Mouse (Mus musculus) bone marrow macrophage, adult 2 months (primary cell): ENCODE measurements around the gene Ppp2r2c. TPM values are rescaled to one million over a fixed set of nuclear protein-coding genes. Genes with fewer than 3 reads are reported as not detected.

Experiments used
- H3K27ac ChIP-seq: 2 replicates; pipeline ENCODE4 v1.5.1; 2012; ENCODE audit warnings: low read depth, low read length; ENCODE audit not compliant: insufficient read depth
- H3K4me1 ChIP-seq: 2 replicates; pipeline ENCODE4 v1.6.1; 2012; ENCODE audit warnings: low read length; ENCODE audit not compliant: control insufficient read depth, insufficient read depth
- H3K4me3 ChIP-seq: 2 replicates; pipeline ENCODE4 v1.5.1; 2012; ENCODE audit warnings: mild to moderate bottlenecking, low read length, moderate library complexity; ENCODE audit not compliant: insufficient read depth
- CTCF ChIP-seq: IDR thresholded peaks from 2 replicates; pipeline ENCODE4 v1.5.1; 2012; ENCODE audit warnings: low read depth, mild to moderate bottlenecking, low read length, moderate library complexity
- POLR2A ChIP-seq: IDR thresholded peaks from 2 replicates; pipeline ENCODE4 v1.6.1; 2012; ENCODE audit warnings: mild to moderate bottlenecking, low read depth, low read length, borderline replicate concordance
- polyA plus RNA-seq: library from polyadenylated mRNA; stranded (reverse); fragments of >200 nt; gene quantifications from 2 replicates; pipeline ENCODE4 v1.2.4, GENCODE M21; 2012; ENCODE audit not compliant: missing spikeins, insufficient read depth, insufficient read length

The Ppp2r2c gene
- polyA plus RNA-seq, 1 experiment, result not detected

GRCm38 (mm10) chr5:36886298-36886697 is 18.0 kb downstream of the Ppp2r2c start:
- TF ChIP-seq POLR2A (no peak), CTCF (no peak)
- Histone ChIP-seq H3K27ac (no peak overlapping the region), H3K4me1 (no peaks in the 10 kb centered on the region), H3K4me3 (no peak overlapping the region)

- no peak overlapping the region for H3K27ac ChIP-seq
- no peaks in the 10 kb centered on the region for H3K4me1 ChIP-seq
- TF ChIP-seq POLR2A (no peak), CTCF (no peak)
- no peak overlapping the region for H3K4me3 ChIP-seq
These were observed 18.6 kb downstream of the Ppp2r2c start for GRCm38 (mm10) chr5:36886852-36887283.

- no peak overlapping the region for H3K27ac ChIP-seq
These were observed 19.1 kb downstream of the Ppp2r2c start for GRCm38 (mm10) chr5:36887299-36887988.

GRCm38 (mm10) chr5:36888501-36888900 is 20.2 kb downstream of the Ppp2r2c start:
- Histone ChIP-seq H3K27ac (no peak overlapping the region), H3K4me3 (no peak overlapping the region), H3K4me1 (no peaks in the 10 kb centered on the region)
- no peak for TF ChIP-seq CTCF

More at GRCm38 (mm10) chr5:36887299-36887988, 19.1 kb downstream of the Ppp2r2c start:
- TF ChIP-seq POLR2A (no peak), CTCF (no peak)
- no peaks in the 10 kb centered on the region for H3K4me1 ChIP-seq
- no peak overlapping the region for H3K4me3 ChIP-seq

- Histone ChIP-seq H3K27ac (no peak overlapping the region), H3K4me3 (no peak overlapping the region), H3K4me1 (no peaks in the 10 kb centered on the region)
- TF ChIP-seq POLR2A (no peak), CTCF (no peak)
These were observed 20.6 kb downstream of the Ppp2r2c start for GRCm38 (mm10) chr5:36888911-36889310.

- TF ChIP-seq POLR2A (no peak), CTCF (no peak)
- Histone ChIP-seq H3K27ac (no peak overlapping the region), H3K4me3 (no peak overlapping the region), H3K4me1 (no peaks in the 10 kb centered on the region)
These were observed 21.1 kb downstream of the Ppp2r2c start for GRCm38 (mm10) chr5:36889380-36889886.

GRCm38 (mm10) chr5:36890794-36891193 is 22.5 kb downstream of the Ppp2r2c start:
- no peak overlapping the region for H3K4me3 ChIP-seq
- no peak overlapping the region for H3K27ac ChIP-seq
- TF ChIP-seq POLR2A (no peak), CTCF (no peak)
- no peaks in the 10 kb centered on the region for H3K4me1 ChIP-seq

- no peak overlapping the region for H3K4me3 ChIP-seq
- no peaks in the 10 kb centered on the region for H3K4me1 ChIP-seq
- TF ChIP-seq CTCF, result no peak
- TF ChIP-seq POLR2A, result no peak
- no peak overlapping the region for H3K27ac ChIP-seq
These were observed 23.6 kb downstream of the Ppp2r2c start for GRCm38 (mm10) chr5:36891793-36892470.

GRCm38 (mm10) chr5:36893263-36893662 is 24.9 kb downstream of the Ppp2r2c start:
- H3K27ac ChIP-seq, result no peak overlapping the region
- no peak overlapping the region for H3K4me3 ChIP-seq
- TF ChIP-seq POLR2A, result no peak
- TF ChIP-seq CTCF, result no peak
- H3K4me1 ChIP-seq, result no peaks in the 10 kb centered on the region

GRCm38 (mm10) chr5:36894070-36894469 is 25.8 kb downstream of the Ppp2r2c start:
- Histone ChIP-seq H3K27ac (no peak overlapping the region), H3K4me1 (no peaks in the 10 kb centered on the region), H3K4me3 (no peak overlapping the region)
- TF ChIP-seq POLR2A (no peak), CTCF (no peak)
